Mouse (Mus musculus): ENCODE measurements around the gene Rnf185. TPM values are rescaled to one million over a fixed set of nuclear protein-coding genes. Genes with fewer than 3 reads are reported as not detected.

Rnf185 gene
- polyA plus RNA-seq, 1 experiment from 2014 or later, result 7.5 TPM

Other genes with a start within 250 kb of the Rnf185 start
- gene Eif4enif1, start 250.0 kb downstream of the Rnf185 start, polyA plus RNA-seq (2015; fragmentation: Nextera tagmentation; extraction: Ambion mirVana), result 22.3 and 23.9 TPM in 2 replicates
- 108 and 110 TPM in 2 replicates for gene Drg1, start 185.9 kb downstream of the Rnf185 start, polyA plus RNA-seq (2015; fragmentation: Nextera tagmentation; extraction: Ambion mirVana)
- gene Patz1, start 163.5 kb downstream of the Rnf185 start, polyA plus RNA-seq (2015; fragmentation: Nextera tagmentation; extraction: Ambion mirVana), result 11.5 and 12.6 TPM in 2 replicates
- gene Pik3ip1, start 122.0 kb downstream of the Rnf185 start, polyA plus RNA-seq (2015; fragmentation: Nextera tagmentation; extraction: Ambion mirVana), result 1.3 and 1.4 TPM in 2 replicates
- gene Limk2, start 43.2 kb downstream of the Rnf185 start, polyA plus RNA-seq (2015; fragmentation: Nextera tagmentation; extraction: Ambion mirVana), result 7.6 and 9.0 TPM in 2 replicates
- gene Pla2g3, start 35.9 kb upstream of the Rnf185 start, polyA plus RNA-seq (2015; fragmentation: Nextera tagmentation; extraction: Ambion mirVana), result 0.06 and 0.07 TPM in 2 replicates
- 0.89 and 0.90 TPM in 2 replicates for gene Inpp5j, start 52.5 kb upstream of the Rnf185 start, polyA plus RNA-seq (2015; fragmentation: Nextera tagmentation; extraction: Ambion mirVana)
- 9.9 and 10.5 TPM in 2 replicates for gene Selenom, start 62.3 kb upstream of the Rnf185 start, polyA plus RNA-seq (2015; fragmentation: Nextera tagmentation; extraction: Ambion mirVana)
- gene Smtn, start 88.2 kb upstream of the Rnf185 start, polyA plus RNA-seq (2015; fragmentation: Nextera tagmentation; extraction: Ambion mirVana), result 12.7 and 12.9 TPM in 2 replicates
- gene Morc2a, start 196.8 kb upstream of the Rnf185 start, polyA plus RNA-seq (2015; fragmentation: Nextera tagmentation; extraction: Ambion mirVana), result 5.5 and 6.8 TPM in 2 replicates

Data from liver, embryonic 15.5 days (tissue).